Mouse (Mus musculus): ENCODE data around the gene D130043K22Rik.

Gene D130043K22Rik

GRCm38 (mm10) chr13:24945567-24945966 is 100.6 kb downstream of the D130043K22Rik start:
- DNase-seq (ENCODE audit: low spot score in 2 of 2), result no peak

- DNase-seq (ENCODE audit: low spot score in 2 of 2), result no peak
These were observed 102.2 kb downstream of the D130043K22Rik start for GRCm38 (mm10) chr13:24947158-24947557.

- DNase-seq (ENCODE audit: low spot score in 2 of 2), result no peak
These were observed 103.9 kb downstream of the D130043K22Rik start for GRCm38 (mm10) chr13:24948870-24949269.
